Mouse (Mus musculus) bone marrow macrophage, adult 2 months (primary cell): ENCODE measurements around the gene Slc16a12.

Experiments
- CTCF ChIP-seq: IDR thresholded peaks from 2 replicates; pipeline ENCODE4 v1.5.1; 2012; ENCODE audit warnings: low read depth, mild to moderate bottlenecking, low read length, moderate library complexity
- POLR2A ChIP-seq: IDR thresholded peaks from 2 replicates; pipeline ENCODE4 v1.6.1; 2012; ENCODE audit warnings: mild to moderate bottlenecking, low read depth, low read length, borderline replicate concordance

GRCm38 (mm10) chr19:34733020-34733419 lies 14.1 kb downstream of the Slc16a12 start:
- no peak for TF ChIP-seq POLR2A
- no peak for TF ChIP-seq CTCF
